Mouse (Mus musculus) forebrain, embryonic 16.5 days (tissue): ENCODE measurements around the gene Osbpl10. TPM values are rescaled to one million over a fixed set of nuclear protein-coding genes. Genes with fewer than 3 reads are reported as not detected.

Experiments
- ATAC-seq: fragments of 200-750 bp; cut with Nextera tagmentation; 2 replicates; pipeline ENCODE4 v1.8.0; 2017; ENCODE audit warnings: mild to moderate bottlenecking, moderate library complexity
- H3K27ac ChIP-seq: fragments of 300-500 bp; sonication (generic); 2 replicates; pipeline ENCODE4 v1.5.1; 2014; ENCODE audit warnings: low read length, control low read depth
- H3K27me3 ChIP-seq: fragments of 300-500 bp; sonication (generic); replicated peaks from 2 replicates; pipeline ENCODE4 v1.6.1; 2014; ENCODE audit warnings: low read length; ENCODE audit not compliant: control insufficient read depth, insufficient read depth
- H3K36me3 ChIP-seq: fragments of 300-500 bp; sonication (generic); 2 replicates; pipeline ENCODE4 v1.6.1; 2014; ENCODE audit not compliant: control insufficient read depth, insufficient read depth
- H3K4me1 ChIP-seq: fragments of 300-500 bp; sonication (generic); replicated peaks from 2 replicates; pipeline ENCODE4 v1.6.1; 2014; ENCODE audit warnings: low read length; ENCODE audit not compliant: control insufficient read depth, insufficient read depth
- H3K4me2 ChIP-seq: fragments of 300-500 bp; sonication (generic); 2 replicates; pipeline ENCODE4 v1.6.1; 2014; ENCODE audit warnings: mild to moderate bottlenecking, low read length, control low read depth
- H3K4me3 ChIP-seq: fragments of 300-500 bp; sonication (generic); replicated peaks from 2 replicates; pipeline ENCODE4 v1.5.1; 2014; ENCODE audit warnings: mild to moderate bottlenecking, low read length, control low read depth
- H3K9ac ChIP-seq: fragments of 300-500 bp; sonication (generic); replicated peaks from 2 replicates; pipeline ENCODE4 v1.6.1; 2014; ENCODE audit warnings: low read depth, low read length, control low read depth
- H3K9me3 ChIP-seq: fragments of 300-500 bp; sonication (generic); 2 replicates; pipeline ENCODE4 v1.6.1; 2016; ENCODE audit warnings: low read length; ENCODE audit not compliant: control insufficient read depth
- WGBS: fragments of 180-500 bp; shearing (Covaris S2); extraction: QIAGEN DNeasy Blood & Tissue Kit; methylation state at CpG from one replicate; pipeline ENCODE4 v1.1.7; 2014; 5-methylcytosine and 5-hydroxymethylcytosine counted together
- polyA plus RNA-seq: library from polyadenylated mRNA; unstranded; fragments of >200 nt; fragmentation: Nextera tagmentation; extraction: Ambion mirVana; gene quantifications from 2 replicates; pipeline ENCODE4 v1.2.1, GENCODE M21; 2015

The Osbpl10 gene
- polyA plus RNA-seq, 1 experiment from 2014 or later = 2.8 TPM

DNA sequence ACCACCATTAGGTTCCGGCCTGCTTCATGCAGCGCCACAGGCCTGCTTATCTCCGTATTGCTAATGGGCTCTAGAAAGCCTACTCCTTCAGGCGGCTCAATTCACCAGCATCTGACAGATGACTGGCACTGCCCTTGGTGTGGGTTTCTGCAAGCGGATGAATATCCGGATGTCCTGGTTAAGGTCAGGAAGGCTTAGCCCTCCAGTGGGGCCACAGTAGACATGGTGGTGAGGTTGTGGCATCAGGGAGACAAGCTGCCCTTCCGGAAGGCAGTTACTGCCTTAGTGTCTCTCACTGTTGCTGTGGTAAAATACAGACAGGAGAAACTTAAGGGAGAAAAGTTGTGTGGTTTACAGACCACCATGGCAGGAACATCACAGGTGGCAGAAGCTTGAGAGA, 242.9 kb downstream of the Osbpl10 start:
- no peaks in the 10 kb centered on the region for H3K27me3 ChIP-seq
- WGBS = 89% methylated on average over 7 of the region's 7 CpGs

DNA sequence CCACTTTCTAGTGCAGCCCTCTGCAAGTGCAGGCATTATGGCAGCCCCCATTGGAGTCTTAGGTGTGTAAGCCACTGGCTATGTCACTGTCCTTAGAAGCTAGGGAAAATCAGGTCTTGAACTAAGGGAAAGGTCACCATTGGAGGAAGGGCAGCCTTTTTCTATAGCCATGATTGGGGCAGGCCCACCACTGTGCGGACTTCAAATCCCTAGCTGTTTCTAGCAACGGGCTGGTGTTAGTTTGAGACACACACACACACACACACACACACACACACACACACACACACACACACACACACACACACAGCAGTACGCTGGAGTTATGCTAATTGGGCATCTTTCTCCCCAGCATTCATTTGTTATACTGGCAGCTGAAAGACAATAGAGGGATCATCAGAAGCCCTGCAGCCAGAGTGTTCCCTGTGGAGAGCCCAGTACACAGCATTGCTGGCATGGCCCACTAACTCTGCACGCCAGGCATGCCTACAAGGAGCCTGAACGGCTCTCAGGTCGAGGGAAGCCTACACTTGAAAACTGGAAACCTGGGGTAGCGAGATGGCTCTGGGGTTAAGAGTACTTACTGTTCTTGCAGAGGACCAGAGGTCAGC, 246.5 kb downstream of the Osbpl10 start:
- no peak overlapping the region for H3K4me3 ChIP-seq
- no peak overlapping the region for H3K9ac ChIP-seq
- H3K36me3 ChIP-seq = no peaks in the 10 kb centered on the region
- ATAC-seq = peak; percentile 72
- no peaks in the 10 kb centered on the region for H3K9me3 ChIP-seq
- 23% methylated on average over 7 of the region's 7 CpGs for WGBS
- H3K27ac ChIP-seq = no peak overlapping the region
- no peak overlapping the region for H3K4me2 ChIP-seq
- H3K4me1 ChIP-seq = no peaks in the 10 kb centered on the region
- no peaks in the 10 kb centered on the region for H3K27me3 ChIP-seq

More for the DNA sequence above, 242.9 kb downstream of the Osbpl10 start:
- Histone ChIP-seq H3K36me3 (no peaks in the 10 kb centered on the region), H3K4me3 (no peak overlapping the region), H3K4me1 (no peaks in the 10 kb centered on the region), H3K27ac (no peak overlapping the region), H3K9ac (no peak overlapping the region), H3K9me3 (no peaks in the 10 kb centered on the region), H3K4me2 (no peak overlapping the region)
- no peak for ATAC-seq

DNA sequence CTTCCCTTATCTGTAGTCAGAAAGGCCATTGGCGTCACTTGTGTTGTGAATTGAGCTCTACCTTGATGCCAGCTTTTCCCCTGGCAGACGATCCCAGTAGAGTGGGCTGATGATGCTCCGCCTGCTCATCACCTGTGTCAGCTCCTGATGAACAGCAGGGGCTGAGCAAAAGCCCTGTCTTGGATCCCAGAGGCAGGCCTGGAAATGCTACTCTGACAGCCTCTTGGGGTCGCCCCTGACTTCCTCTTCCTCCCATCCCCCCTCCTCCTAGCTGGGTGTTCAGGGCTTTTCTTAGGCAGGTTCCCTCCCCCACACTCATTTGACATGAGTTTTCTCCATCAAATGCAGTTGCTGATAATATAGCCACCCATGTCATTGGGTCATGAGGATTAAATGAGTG, 250.8 kb downstream of the Osbpl10 start:
- no peaks in the 10 kb centered on the region for H3K27me3 ChIP-seq
- no peak overlapping the region for H3K4me2 ChIP-seq
- H3K27ac ChIP-seq = no peak overlapping the region
- WGBS = 68% methylated on average over 4 of the region's 4 CpGs
- H3K4me3 ChIP-seq = no peak overlapping the region
- H3K9ac ChIP-seq = no peak overlapping the region
- H3K36me3 ChIP-seq = no peaks in the 10 kb centered on the region
- H3K4me1 ChIP-seq = no peaks in the 10 kb centered on the region
- no peaks in the 10 kb centered on the region for H3K9me3 ChIP-seq
- ATAC-seq = no peak

DNA sequence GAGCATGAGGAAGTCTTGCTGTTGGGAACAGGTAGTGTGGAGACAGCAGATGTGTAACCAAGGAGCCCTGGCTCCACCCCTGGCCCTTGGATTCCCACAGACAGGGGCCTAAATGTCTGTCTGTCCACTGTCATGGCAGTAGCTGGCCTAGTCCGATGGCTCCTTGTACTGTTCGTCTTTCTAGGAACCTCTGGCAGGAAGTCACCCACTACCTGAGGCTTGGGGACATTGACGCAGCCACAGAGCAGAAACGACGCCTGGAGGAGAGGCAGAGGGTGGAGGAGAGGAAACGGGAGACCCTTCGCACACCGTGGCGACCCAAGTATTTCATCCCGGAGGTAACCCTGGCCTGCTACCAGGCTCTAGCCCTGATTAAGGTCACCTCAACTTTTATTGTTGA, 251.3 kb downstream of the Osbpl10 start:
- no peaks in the 10 kb centered on the region for H3K4me1 ChIP-seq
- no peak overlapping the region for H3K9ac ChIP-seq
- no peaks in the 10 kb centered on the region for H3K9me3 ChIP-seq
- H3K36me3 ChIP-seq = no peaks in the 10 kb centered on the region
- H3K4me3 ChIP-seq = no peak overlapping the region
- no peak overlapping the region for H3K27ac ChIP-seq
- 74% methylated on average over 10 of the region's 10 CpGs for WGBS
- H3K4me2 ChIP-seq = no peak overlapping the region
- ATAC-seq = no peak
- no peaks in the 10 kb centered on the region for H3K27me3 ChIP-seq

DNA sequence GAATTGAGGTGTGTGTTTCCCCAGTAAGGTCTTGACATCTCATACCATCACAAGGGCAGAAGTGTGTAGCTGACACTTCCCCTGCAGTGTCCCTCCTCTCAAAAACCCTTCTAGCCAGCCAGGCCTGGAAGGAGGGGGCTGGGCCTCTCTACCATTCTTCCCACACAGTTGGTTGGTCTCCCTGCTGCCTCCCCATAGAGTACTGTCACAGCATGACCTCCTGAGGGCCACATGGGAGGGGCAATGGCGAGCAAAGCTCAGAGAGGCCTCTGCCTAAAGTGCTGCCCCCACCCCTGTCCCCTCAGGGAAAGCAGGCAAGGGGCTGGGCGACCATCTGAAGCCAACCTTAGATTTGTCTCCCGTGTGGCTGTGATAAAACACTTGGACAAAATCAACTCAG, 251.8 kb downstream of the Osbpl10 start:
- no peaks in the 10 kb centered on the region for H3K36me3 ChIP-seq
- H3K27ac ChIP-seq = no peak overlapping the region
- H3K4me3 ChIP-seq = no peak overlapping the region
- H3K9me3 ChIP-seq = no peaks in the 10 kb centered on the region
- H3K9ac ChIP-seq = no peak overlapping the region
- H3K4me2 ChIP-seq = no peak overlapping the region
- no peaks in the 10 kb centered on the region for H3K27me3 ChIP-seq
- WGBS = 17% methylated on average over 3 of the region's 3 CpGs
- no peak for ATAC-seq
- no peaks in the 10 kb centered on the region for H3K4me1 ChIP-seq

DNA sequence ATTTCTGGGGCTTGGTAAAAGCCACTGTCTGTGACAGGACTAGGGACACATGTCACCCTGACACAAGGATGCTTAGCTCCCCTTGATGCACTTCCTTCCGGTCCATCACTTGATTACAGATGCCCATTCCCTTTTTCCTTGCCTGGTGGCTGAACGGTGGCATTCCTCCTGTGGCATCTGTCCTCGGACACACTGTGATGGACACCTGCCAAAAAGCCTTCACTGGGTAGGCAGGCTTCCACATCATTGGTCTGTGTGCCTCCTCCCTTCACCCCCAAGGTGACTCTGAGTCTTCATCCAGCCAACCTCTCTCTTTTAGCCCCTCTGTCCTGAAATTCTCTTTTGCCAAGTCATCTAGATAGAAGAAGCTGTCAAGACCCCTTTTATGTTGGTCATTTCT, 253.1 kb downstream of the Osbpl10 start:
- Histone ChIP-seq H3K4me1 (no peaks in the 10 kb centered on the region), H3K4me3 (no peak overlapping the region), H3K9ac (no peak overlapping the region), H3K36me3 (no peaks in the 10 kb centered on the region), H3K27me3 (no peaks in the 10 kb centered on the region), H3K4me2 (no peak overlapping the region), H3K9me3 (no peaks in the 10 kb centered on the region), H3K27ac (no peak overlapping the region)
- 63% methylated on average over 3 of the region's 3 CpGs for WGBS
- ATAC-seq = no peak

DNA sequence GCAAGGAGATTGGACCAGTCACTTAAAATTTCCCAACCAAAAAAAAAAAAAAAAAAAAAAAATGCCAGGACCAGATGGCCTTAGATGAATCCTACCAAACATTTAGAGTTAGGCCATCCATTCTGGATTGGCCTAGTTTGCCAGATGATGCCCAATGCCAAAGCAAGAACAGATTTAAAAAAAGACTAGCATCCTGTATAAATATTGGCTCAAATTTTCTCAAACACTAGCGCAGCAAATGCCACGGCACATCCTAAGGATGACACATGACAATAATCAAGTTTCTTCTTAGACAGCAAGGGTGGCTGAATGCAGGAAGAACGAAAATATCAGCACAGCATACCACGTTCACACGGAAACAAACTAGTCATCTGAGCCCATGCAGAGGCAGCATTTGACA, 255.4 kb downstream of the Osbpl10 start:
- H3K27me3 ChIP-seq = no peaks in the 10 kb centered on the region
- H3K36me3 ChIP-seq = no peaks in the 10 kb centered on the region
- H3K4me2 ChIP-seq = no peak overlapping the region
- H3K4me3 ChIP-seq = no peak overlapping the region
- H3K27ac ChIP-seq = no peak overlapping the region
- ATAC-seq = no peak
- no peak overlapping the region for H3K9ac ChIP-seq
- H3K4me1 ChIP-seq = no peaks in the 10 kb centered on the region
- WGBS = 77% methylated on average over 5 of the region's 5 CpGs
- H3K9me3 ChIP-seq = no peaks in the 10 kb centered on the region

DNA sequence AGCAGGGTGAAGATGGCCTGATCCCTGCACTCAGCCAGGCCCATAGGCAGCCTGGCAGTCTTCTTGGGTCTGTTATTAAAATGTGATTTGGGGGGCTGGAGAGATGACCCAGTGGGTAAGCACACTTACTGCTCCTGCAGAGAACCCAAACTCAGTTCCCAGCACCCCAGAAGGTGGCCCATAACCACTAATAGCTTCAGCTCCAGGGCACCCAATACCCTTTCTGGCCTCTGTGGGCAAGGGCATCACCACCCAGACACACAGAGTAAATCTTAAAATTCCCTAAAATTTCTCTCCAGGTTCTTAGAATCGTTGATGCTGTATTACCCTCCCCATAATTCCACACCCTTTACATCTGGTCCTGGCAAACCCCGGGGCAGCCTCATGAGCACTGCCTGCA, 256.2 kb downstream of the Osbpl10 start:
- Histone ChIP-seq H3K36me3 (no peaks in the 10 kb centered on the region), H3K9me3 (no peaks in the 10 kb centered on the region), H3K9ac (no peak overlapping the region), H3K4me2 (no peak overlapping the region), H3K4me3 (no peak overlapping the region), H3K27me3 (no peaks in the 10 kb centered on the region), H3K4me1 (no peaks in the 10 kb centered on the region), H3K27ac (no peak overlapping the region)
- ATAC-seq = no peak
- 94% methylated on average over 2 of the region's 2 CpGs for WGBS

DNA sequence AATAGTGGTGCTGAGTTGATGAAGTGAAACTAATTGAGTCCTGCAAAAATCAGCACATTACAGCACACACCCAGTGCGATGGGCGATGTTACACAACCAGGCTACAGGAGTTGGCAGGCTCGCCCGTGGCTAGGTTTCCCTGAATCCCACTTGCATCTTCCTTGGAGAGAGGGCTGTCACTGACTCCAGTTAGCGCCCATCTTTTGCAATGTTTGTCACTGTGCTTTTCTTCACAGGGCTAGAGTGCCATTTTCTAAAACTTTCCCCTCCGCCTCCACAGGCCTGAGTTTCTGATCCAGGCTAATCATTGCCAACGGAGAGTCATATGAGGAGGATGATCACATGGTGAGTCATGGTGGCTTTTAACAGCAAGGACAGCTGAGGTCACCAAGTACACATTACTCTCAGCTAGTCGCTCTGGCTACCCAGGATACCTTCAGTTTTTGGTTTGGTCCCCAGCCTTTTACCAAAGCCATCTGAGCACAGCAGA, 258.0 kb downstream of the Osbpl10 start:
- Histone ChIP-seq H3K4me3 (no peak overlapping the region), H3K27ac (no peak overlapping the region), H3K9ac (no peak overlapping the region), H3K4me2 (no peak overlapping the region), H3K27me3 (no peaks in the 10 kb centered on the region), H3K9me3 (no peaks in the 10 kb centered on the region), H3K4me1 (no peaks in the 10 kb centered on the region), H3K36me3 (no peaks in the 10 kb centered on the region; the same call in 1 of the 2 replicates)
- ATAC-seq = no peak
- WGBS = 85% methylated on average over 8 of the region's 8 CpGs

DNA sequence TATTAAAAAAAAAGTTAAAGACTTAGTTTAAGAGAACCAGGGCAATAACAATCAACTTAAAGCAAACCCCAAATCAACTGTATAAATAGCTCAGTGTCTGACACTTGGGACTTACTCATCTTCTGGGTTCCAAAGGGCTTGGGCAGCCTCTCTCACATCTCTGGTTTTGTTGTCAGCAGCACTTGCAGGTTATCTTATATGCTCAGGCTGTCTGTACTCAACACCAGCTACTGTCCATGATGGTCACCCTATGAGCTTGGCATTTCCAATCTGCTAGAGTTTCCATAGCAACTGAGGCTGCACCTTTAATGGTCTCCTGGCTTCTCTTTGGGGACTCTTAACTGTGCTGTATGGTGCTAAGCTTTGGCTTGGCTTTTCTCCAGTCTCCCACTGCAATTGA, 259.6 kb downstream of the Osbpl10 start:
- Histone ChIP-seq H3K27me3 (no peaks in the 10 kb centered on the region), H3K9ac (no peak overlapping the region), H3K27ac (no peak overlapping the region), H3K9me3 (no peaks in the 10 kb centered on the region), H3K4me3 (no peak overlapping the region), H3K36me3 (peaks cover 7% of the 10 kb centered on the region), H3K4me1 (no peaks in the 10 kb centered on the region), H3K4me2 (no peak overlapping the region)
- no peak for ATAC-seq
